Mouse (Mus musculus) left cerebral cortex, postnatal 14 days (tissue): ENCODE data around the gene Sgsm2. TPM values are rescaled to one million over a fixed set of nuclear protein-coding genes. Genes with fewer than 3 reads are reported as not detected.
A peak's percentile ranks its signal among the peaks of the same experiment; 100 is the strongest.

Experiments
- DNase-seq, 2 experiments: peaks; one replicate each; pipeline ENCODE4 v3.0.0; 2021 to 2022; ENCODE audit warnings: low spot score in 2 of 2, mixed read lengths in 1 of 2
- intact Hi-C: fragments of 180-260 bp; cut with DNase I; formaldehyde crosslinking; loops from one replicate; pipeline ENCODE4 v1.15.1; 2025
- total RNA-seq, 2 experiments: library from RNA; stranded (reverse); gene quantifications; 2 replicates each; pipeline ENCODE4 v1.2.3; 2021

Gene Sgsm2
- total RNA-seq, 2 experiments from 2014 or later = 65.9 to 68.4 TPM

- intact Hi-C loops = loop anchor here (2.0 kb wide), 1 partner anchor 27 kb away; no protein-coding TSS in a partner anchor
- peak; percentile 75 to 80 for DNase-seq
Measured at GRCm38 (mm10) chr11:74847919-74848521, 48.8 kb downstream of the Sgsm2 start.

DNA sequence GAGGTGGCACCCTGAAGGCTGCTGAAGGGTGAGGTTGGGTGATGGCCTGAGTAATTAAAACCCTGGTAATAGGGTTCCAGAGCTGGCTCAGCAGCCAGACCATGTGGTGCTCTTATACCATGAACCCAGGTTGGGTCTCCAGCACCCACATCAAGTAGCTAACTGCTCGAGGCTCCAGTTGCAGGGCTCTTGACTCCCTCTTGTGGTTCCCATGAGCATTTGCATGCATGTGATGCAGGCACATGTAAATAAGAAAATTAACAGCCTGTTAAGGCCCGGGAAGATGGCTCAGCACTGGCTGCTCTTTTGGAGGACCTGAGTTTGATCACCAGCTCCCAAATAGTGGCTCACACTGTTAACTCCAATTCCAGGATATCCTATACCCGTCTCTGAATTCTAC lies 51.1 kb downstream of the Sgsm2 start:
- no peak for DNase-seq
- intact Hi-C loops = loop anchor here (2.0 kb wide), 1 partner anchor 25 kb away; no protein-coding TSS in a partner anchor

GRCm38 (mm10) chr11:74843761-74844160 lies 53.1 kb downstream of the Sgsm2 start:
- DNase-seq = no peak
- intact Hi-C loops = no loop called here

DNA sequence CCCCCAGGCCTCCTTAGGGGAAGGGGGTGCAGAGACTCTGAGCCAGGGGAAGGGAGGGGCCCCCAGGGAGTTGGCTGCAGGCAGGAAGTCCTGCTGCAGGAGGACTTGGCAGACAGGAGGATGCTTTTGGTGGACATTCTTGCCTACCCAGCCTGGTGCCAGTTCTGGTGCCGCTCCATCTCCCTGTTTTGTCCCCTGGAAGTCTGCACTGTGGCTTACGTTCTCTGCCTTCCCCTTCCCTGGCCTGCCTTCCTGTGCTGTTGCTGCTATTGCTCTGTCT lies 53.5 kb downstream of the Sgsm2 start:
- intact Hi-C loops = no loop called here
- no peak for DNase-seq

- intact Hi-C loops = no loop called here
- DNase-seq = no peak
Measured at GRCm38 (mm10) chr11:74842656-74843434, 54.0 kb downstream of the Sgsm2 start.

DNA sequence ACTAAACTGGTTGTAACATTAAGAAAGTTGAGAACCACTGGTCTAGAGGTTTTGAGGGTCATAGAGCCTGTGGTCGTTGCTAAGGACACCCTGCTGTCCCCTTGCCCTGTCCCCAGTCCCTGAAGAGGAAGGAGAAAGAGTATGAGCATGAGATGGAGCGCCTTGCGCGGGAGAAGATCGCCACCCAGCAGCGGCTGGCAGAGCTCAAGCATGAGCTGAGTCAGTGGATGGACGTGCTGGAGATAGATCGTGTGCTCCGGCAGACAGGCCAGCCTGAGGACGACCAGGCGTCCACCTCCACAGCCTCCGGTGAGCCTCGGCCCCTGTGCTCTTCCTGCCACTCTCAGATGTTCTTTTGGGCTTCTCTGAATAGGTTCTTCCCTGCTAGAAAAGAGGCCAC lies 54.8 kb downstream of the Sgsm2 start:
- no peak for DNase-seq
- intact Hi-C loops = no loop called here

DNA sequence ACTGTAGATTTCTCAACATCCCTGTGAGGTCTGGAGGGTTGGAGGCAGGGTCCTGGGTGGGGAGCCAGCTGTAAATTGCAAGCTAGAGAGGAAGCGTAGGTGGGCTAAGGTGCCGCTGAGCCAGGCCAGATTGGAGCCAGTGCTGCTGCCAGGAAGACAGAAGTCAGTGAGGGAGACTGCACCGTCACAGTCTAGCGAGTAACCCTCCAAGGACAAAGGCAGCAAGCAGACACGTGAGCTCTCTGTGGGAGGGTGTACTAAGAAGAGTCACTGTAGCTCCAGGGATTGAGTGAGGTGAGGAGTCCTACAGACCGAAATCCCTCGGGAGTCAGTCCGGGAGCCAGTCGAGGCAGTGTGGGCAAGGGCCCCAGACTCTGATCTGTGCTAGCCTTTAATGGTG lies 55.5 kb downstream of the Sgsm2 start:
- intact Hi-C loops = no loop called here
- no peak for DNase-seq

GRCm38 (mm10) chr11:74840739-74841138 lies 56.1 kb downstream of the Sgsm2 start:
- intact Hi-C loops = no loop called here
- no peak for DNase-seq

- intact Hi-C loops = no loop called here
- no peak for DNase-seq
Measured at GRCm38 (mm10) chr11:74839860-74840715, 56.8 kb downstream of the Sgsm2 start.

DNA sequence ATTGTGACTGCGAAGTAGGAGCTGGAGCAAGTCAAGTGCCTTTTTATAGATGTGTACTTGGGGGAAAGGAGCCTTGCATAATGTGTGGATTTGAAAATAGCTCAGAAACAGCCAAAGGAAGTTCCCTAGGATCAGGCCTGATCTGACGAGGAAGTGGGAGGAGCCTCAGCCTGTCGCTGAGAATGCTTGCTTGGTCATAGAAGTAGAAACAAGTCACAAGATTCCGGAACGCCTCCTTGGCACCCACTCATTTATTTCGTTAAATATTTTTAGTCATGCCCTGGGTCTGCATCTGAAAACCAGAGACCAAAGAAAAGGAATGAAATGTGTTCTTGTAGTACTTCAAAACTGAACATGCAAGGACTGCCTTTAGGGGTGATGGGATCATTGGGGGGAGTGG lies 57.9 kb downstream of the Sgsm2 start:
- DNase-seq = peak; percentile 75 to 91
- intact Hi-C loops = no loop called here

DNA sequence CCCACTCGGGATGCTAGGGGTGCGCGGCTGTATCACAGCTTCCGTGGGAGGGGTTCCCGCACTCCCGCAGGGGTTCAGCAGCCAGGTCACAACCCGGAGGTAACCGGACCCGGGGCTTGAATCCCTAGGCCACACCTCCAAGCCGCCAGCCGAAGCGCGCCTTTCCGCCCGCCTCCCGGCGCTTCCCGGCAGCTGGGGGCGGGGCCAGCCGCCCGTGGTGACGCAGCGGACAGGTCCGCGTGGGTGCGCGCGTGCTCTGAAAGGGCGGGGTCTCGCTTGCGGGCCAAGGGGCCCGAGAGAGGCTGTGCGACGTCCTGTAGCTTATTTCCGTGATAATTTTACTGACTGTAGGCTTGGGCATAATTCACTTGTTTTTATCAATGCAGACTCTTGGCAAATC lies 58.4 kb downstream of the Sgsm2 start:
- intact Hi-C loops = no loop called here
- DNase-seq = peak; percentile 90 to 91

- DNase-seq = peak; percentile 89 to 94
- intact Hi-C loops = no loop called here
Measured at GRCm38 (mm10) chr11:74837694-74838431, 59.0 kb downstream of the Sgsm2 start.

GRCm38 (mm10) chr11:74837056-74837693 lies 59.7 kb downstream of the Sgsm2 start:
- intact Hi-C loops = no loop called here
- no peak for DNase-seq

DNA sequence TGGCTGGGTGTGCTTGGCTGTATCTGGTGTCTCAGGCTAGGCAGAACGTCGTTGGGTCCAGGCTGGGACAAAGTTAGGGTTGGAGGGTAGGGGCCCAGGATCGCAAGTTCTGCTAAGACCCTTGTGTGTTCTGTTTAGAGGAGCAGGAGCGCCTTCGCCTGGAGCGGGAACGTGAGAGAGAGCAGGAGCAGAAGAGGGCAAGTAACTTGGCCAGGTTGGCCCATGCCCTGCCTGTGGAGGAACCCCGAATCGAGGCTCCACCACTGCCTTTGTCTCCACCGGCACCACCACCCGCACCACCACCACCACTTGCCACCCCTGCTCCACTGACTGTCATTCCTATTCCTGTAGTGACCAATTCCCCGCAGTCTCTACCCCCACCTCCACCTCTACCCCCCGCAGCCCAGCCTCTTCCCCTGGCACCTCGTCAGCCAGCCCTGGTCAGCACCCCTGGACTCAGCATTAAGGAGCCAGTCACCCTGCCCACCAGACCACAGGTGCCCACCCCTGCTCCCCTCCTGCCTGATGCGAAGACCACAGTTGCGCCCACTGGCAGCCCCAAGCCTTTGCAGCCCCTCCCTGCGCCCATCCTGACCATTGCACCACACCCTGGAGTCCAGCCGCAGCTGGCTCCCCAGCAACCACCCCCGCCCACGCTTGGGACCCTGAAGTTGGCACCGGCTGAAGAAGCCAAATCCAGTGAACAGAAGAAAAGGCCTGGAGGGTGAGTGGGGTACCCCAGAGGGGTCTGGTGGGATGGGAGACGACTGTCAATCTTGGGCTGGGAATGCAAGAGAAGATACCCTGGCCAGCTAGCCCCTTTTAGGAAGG lies 60.4 kb downstream of the Sgsm2 start:
- intact Hi-C loops = no loop called here
- no peak for DNase-seq

DNA sequence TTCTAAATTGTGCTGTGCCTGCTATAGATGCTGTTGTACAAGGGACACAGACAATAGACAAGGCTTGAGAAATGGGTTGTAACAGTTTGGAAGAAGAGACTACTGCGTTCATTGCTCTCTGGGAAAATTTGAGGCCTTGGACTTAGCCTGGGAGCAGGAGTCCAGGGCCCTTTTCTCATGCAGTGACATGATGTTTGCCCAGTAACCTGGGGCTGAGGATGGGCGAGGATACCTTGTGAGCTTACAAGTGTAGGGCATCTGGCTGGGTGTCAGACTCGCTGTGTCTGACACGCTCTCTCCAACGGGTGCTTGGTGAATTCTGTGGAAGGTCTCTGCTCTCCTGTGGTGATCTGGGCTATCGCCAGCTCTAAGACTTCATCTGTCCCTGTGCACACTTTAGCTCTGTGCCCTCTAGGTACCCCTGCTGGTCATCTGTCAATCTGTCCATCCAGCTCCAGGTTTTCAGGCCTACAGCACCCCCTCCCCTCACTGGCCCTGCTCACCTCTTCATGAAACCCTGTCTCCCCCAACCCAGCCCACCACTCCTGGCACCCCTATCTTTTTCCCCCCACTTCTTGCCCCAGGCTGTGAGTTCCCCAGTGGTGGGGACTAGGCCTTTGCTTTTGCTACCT lies 61.2 kb downstream of the Sgsm2 start:
- DNase-seq = no peak
- intact Hi-C loops = no loop called here

- DNase-seq = no peak
- intact Hi-C loops = no loop called here
Measured at GRCm38 (mm10) chr11:74834650-74835277, 62.1 kb downstream of the Sgsm2 start.

DNA sequence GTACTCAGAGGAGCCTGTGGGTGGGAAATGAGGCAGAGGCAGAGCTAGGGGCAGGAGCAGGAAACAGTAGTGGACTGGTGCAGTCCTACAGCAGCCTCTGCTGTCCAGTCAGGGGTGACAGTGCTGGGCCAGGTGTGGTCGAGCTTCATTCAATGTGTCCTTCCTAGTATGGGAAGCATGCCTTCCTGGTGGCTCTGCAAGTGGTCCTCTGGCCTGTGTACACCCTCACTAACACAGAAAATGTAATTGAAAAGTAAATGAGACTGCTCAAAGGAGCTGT lies 62.6 kb downstream of the Sgsm2 start:
- intact Hi-C loops = no loop called here

More for the DNA sequence above, 62.6 kb downstream of the Sgsm2 start:
- no peak for DNase-seq
